Mouse (Mus musculus): ENCODE measurements around the gene D1Pas1.

GRCm38 (mm10) chr1:186985131-186985530 lies 17.9 kb downstream of the D1Pas1 start:
- TF ChIP-seq POLR2AphosphoS5 (IDR thresholded peaks at IDR 0.05; ENCODE audit: insufficient replicate concordance, low read depth, low read length) (no peak), CTCF (IDR thresholded peaks at IDR 0.05; ENCODE audit: low read depth, low read length) (no peak), GATA1 (IDR thresholded peaks at IDR 0.05; ENCODE audit: borderline replicate concordance, low read length) (no peak), TAL1 (conservative IDR thresholded peaks at IDR 0.05; ENCODE audit: low read depth, low read length) (no peak)

Measured in G1E (cell line).